Mouse (Mus musculus) embryonic facial prominence, embryonic 10.5 days (tissue): Measurements from ENCODE around the gene Pnldc1. TPM values are rescaled to one million over a fixed set of nuclear protein-coding genes. Genes with fewer than 3 reads are reported as not detected.

Experiments
- DNase-seq: peaks from one replicate; pipeline ENCODE4 v3.0.0-alpha.2; 2017; ENCODE audit warnings: low spot score
- H3K27ac ChIP-seq: fragments of 300-500 bp; sonication (generic); replicated peaks from 2 replicates; pipeline ENCODE4 v1.5.1; 2016; ENCODE audit warnings: mild to moderate bottlenecking
- H3K27me3 ChIP-seq: fragments of 300-500 bp; sonication (generic); replicated peaks from 2 replicates; pipeline ENCODE4 v1.6.1; 2016; ENCODE audit warnings: low read depth, mild to moderate bottlenecking; ENCODE audit not compliant: poor library complexity, severe bottlenecking
- H3K36me3 ChIP-seq: fragments of 300-500 bp; sonication (generic); replicated peaks from 2 replicates; pipeline ENCODE4 v1.6.1; 2016; ENCODE audit warnings: mild to moderate bottlenecking, moderate library complexity
- H3K4me1 ChIP-seq: fragments of 300-500 bp; sonication (generic); 2 replicates; pipeline ENCODE4 v1.6.1; 2016
- H3K4me3 ChIP-seq: fragments of 300-500 bp; sonication (generic); 2 replicates; pipeline ENCODE4 v1.5.1; 2016; ENCODE audit warnings: mild to moderate bottlenecking, moderate library complexity
- H3K9me3 ChIP-seq: fragments of 300-500 bp; sonication (generic); 2 replicates; pipeline ENCODE4 v1.6.1; 2016; ENCODE audit warnings: mild to moderate bottlenecking
- WGBS: fragments of 180-500 bp; shearing (Covaris S2); methylation state at CpG from one replicate; pipeline ENCODE4 v1.1.7; 2016; 5-methylcytosine and 5-hydroxymethylcytosine counted together
- polyA plus RNA-seq: library from polyadenylated mRNA; unstranded; fragments of >200 nt; fragmentation: Nextera tagmentation; extraction: Ambion mirVana; gene quantifications from 2 replicates; pipeline ENCODE4 v1.2.1, GENCODE M21; 2016

The Pnldc1 gene
- polyA plus RNA-seq, 1 experiment from 2014 or later = 3.4 TPM

GRCm38 (mm10) chr17:12868043-12868442, 42.0 kb downstream of the Pnldc1 start, which contains the start of gene Mas1:
Mas1 (minus strand) TSS chr17:12868143.
- H3K36me3 ChIP-seq = no peaks in the 10 kb centered on the region
- 0 out of 2 replicates have a peak within 1 kb of the TSS, but pooled peaks have one; percentile 44 for H3K27ac ChIP-seq
- H3K27me3 ChIP-seq = peaks cover 13% of the 10 kb centered on the region; the same call in 1 of the 2 replicates
- no peak within 1 kb of the TSS for H3K4me3 ChIP-seq
- H3K9me3 ChIP-seq = no peaks in the 10 kb centered on the region
- 53% methylated on average over 2 of the region's 2 CpGs for WGBS
- no peak for DNase-seq
- H3K4me1 ChIP-seq = peaks cover 47% of the 10 kb centered on the region

GRCm38 (mm10) chr17:12866853-12867252, 43.2 kb downstream of the Pnldc1 start:
- H3K4me1 ChIP-seq = peaks cover 35% of the 10 kb centered on the region
- no peaks in the 10 kb centered on the region for H3K36me3 ChIP-seq
- peaks cover 11% of the 10 kb centered on the region; the same call in 1 of the 2 replicates for H3K27me3 ChIP-seq
- H3K27ac ChIP-seq = no peak overlapping the region
- WGBS = 85% methylated on average over 10 of the region's 10 CpGs
- no peak for DNase-seq
- H3K9me3 ChIP-seq = no peaks in the 10 kb centered on the region
- no peak overlapping the region for H3K4me3 ChIP-seq

GRCm38 (mm10) chr17:12865407-12865806, 44.6 kb downstream of the Pnldc1 start:
- no peak for DNase-seq
- Histone ChIP-seq H3K9me3 (no peaks in the 10 kb centered on the region), H3K36me3 (no peaks in the 10 kb centered on the region), H3K4me1 (peaks cover 26% of the 10 kb centered on the region), H3K4me3 (no peak overlapping the region), H3K27ac (no peak overlapping the region), H3K27me3 (0 out of 2 replicates have a peak, but pooled peaks cover 2% of the 10 kb centered on the region)
- 69% methylated on average over 3 of the region's 3 CpGs for WGBS

GRCm38 (mm10) chr17:12864111-12864510, 45.9 kb downstream of the Pnldc1 start:
- DNase-seq = no peak
- H3K9me3 ChIP-seq = no peaks in the 10 kb centered on the region

GRCm38 (mm10) chr17:12859006-12859520, 51.0 kb downstream of the Pnldc1 start:
- Histone ChIP-seq H3K27me3 (no peaks in the 10 kb centered on the region), H3K9me3 (no peaks in the 10 kb centered on the region), H3K36me3 (no peaks in the 10 kb centered on the region), H3K27ac (no peak overlapping the region), H3K4me3 (no peak overlapping the region), H3K4me1 (no peaks in the 10 kb centered on the region)
- 78% methylated on average over 8 of the region's 8 CpGs for WGBS
- DNase-seq = no peak

More at GRCm38 (mm10) chr17:12864111-12864510, 45.9 kb downstream of the Pnldc1 start:
- no peaks in the 10 kb centered on the region for H3K36me3 ChIP-seq
- no peaks in the 10 kb centered on the region for H3K27me3 ChIP-seq
- no peak overlapping the region for H3K4me3 ChIP-seq
- H3K4me1 ChIP-seq = peaks cover 14% of the 10 kb centered on the region
- H3K27ac ChIP-seq = no peak overlapping the region

- no peak for DNase-seq
- no peaks in the 10 kb centered on the region for H3K9me3 ChIP-seq
- H3K27me3 ChIP-seq = no peaks in the 10 kb centered on the region
- WGBS = 43% methylated on average over 4 of the region's 4 CpGs
- no peak overlapping the region for H3K27ac ChIP-seq
- H3K4me3 ChIP-seq = no peak overlapping the region
- no peaks in the 10 kb centered on the region for H3K36me3 ChIP-seq
- H3K4me1 ChIP-seq = no peaks in the 10 kb centered on the region
Observed at GRCm38 (mm10) chr17:12858072-12858471, 52.0 kb downstream of the Pnldc1 start.

GRCm38 (mm10) chr17:12857395-12857794, 52.6 kb downstream of the Pnldc1 start:
- Histone ChIP-seq H3K4me3 (no peak overlapping the region), H3K27ac (no peak overlapping the region), H3K27me3 (no peaks in the 10 kb centered on the region), H3K4me1 (no peaks in the 10 kb centered on the region), H3K36me3 (no peaks in the 10 kb centered on the region), H3K9me3 (no peaks in the 10 kb centered on the region)
- 55% methylated on average over 3 of the region's 3 CpGs for WGBS
- no peak for DNase-seq

- Histone ChIP-seq H3K36me3 (no peaks in the 10 kb centered on the region), H3K4me3 (no peak overlapping the region), H3K27me3 (no peaks in the 10 kb centered on the region), H3K4me1 (no peaks in the 10 kb centered on the region), H3K27ac (no peak overlapping the region), H3K9me3 (no peaks in the 10 kb centered on the region)
- no peak for DNase-seq
- 91% methylated on average over 11 of the region's 11 CpGs for WGBS
Observed at GRCm38 (mm10) chr17:12854386-12854785, 55.6 kb downstream of the Pnldc1 start.

- WGBS = 81% methylated on average over 2 of the region's 2 CpGs
- no peaks in the 10 kb centered on the region for H3K36me3 ChIP-seq
- no peak overlapping the region for H3K27ac ChIP-seq
- DNase-seq = no peak
- H3K9me3 ChIP-seq = no peaks in the 10 kb centered on the region
- no peak overlapping the region for H3K4me3 ChIP-seq
- no peaks in the 10 kb centered on the region for H3K27me3 ChIP-seq
- no peaks in the 10 kb centered on the region for H3K4me1 ChIP-seq
Observed at GRCm38 (mm10) chr17:12853821-12854220, 56.2 kb downstream of the Pnldc1 start.

- no peak overlapping the region for H3K4me3 ChIP-seq
- H3K27ac ChIP-seq = no peak overlapping the region
- no peaks in the 10 kb centered on the region for H3K9me3 ChIP-seq
- DNase-seq = no peak
- no peaks in the 10 kb centered on the region for H3K4me1 ChIP-seq
- WGBS = 78% methylated on average over 11 of the region's 11 CpGs
- H3K36me3 ChIP-seq = no peaks in the 10 kb centered on the region
- no peaks in the 10 kb centered on the region for H3K27me3 ChIP-seq
Observed at GRCm38 (mm10) chr17:12851689-12852088, 58.3 kb downstream of the Pnldc1 start.

GRCm38 (mm10) chr17:12849778-12850382, 60.1 kb downstream of the Pnldc1 start:
- H3K27ac ChIP-seq = no peak overlapping the region
- 91% methylated on average over 8 of the region's 8 CpGs for WGBS
- H3K36me3 ChIP-seq = no peaks in the 10 kb centered on the region
- no peak for DNase-seq
- H3K27me3 ChIP-seq = no peaks in the 10 kb centered on the region
- H3K9me3 ChIP-seq = no peaks in the 10 kb centered on the region
- peaks cover 12% of the 10 kb centered on the region for H3K4me1 ChIP-seq
- no peak overlapping the region for H3K4me3 ChIP-seq

GRCm38 (mm10) chr17:12847736-12848135, 62.3 kb downstream of the Pnldc1 start:
- Histone ChIP-seq H3K27ac (no peak overlapping the region), H3K4me1 (peaks cover 17% of the 10 kb centered on the region), H3K36me3 (no peaks in the 10 kb centered on the region), H3K4me3 (no peak overlapping the region), H3K9me3 (no peaks in the 10 kb centered on the region), H3K27me3 (no peaks in the 10 kb centered on the region)
- DNase-seq = no peak
- 71% methylated on average over 4 of the region's 4 CpGs for WGBS

- Histone ChIP-seq H3K4me1 (peaks cover 17% of the 10 kb centered on the region), H3K27me3 (no peaks in the 10 kb centered on the region), H3K27ac (peak overlapping the region; percentile 36), H3K4me3 (no peak overlapping the region), H3K36me3 (no peaks in the 10 kb centered on the region), H3K9me3 (no peaks in the 10 kb centered on the region)
- no peak for DNase-seq
- WGBS = 86% methylated on average over 5 of the region's 5 CpGs
Observed at GRCm38 (mm10) chr17:12846474-12846873, 63.6 kb downstream of the Pnldc1 start.
